Mouse (Mus musculus): ENCODE measurements at regions not wholly inside any gene's neighbourhood (a gene's known extent, or its start where the extent isn't known, plus 50 kb on each side); places are given as distances from the start of the nearest gene placed in this dataset.

DNA sequence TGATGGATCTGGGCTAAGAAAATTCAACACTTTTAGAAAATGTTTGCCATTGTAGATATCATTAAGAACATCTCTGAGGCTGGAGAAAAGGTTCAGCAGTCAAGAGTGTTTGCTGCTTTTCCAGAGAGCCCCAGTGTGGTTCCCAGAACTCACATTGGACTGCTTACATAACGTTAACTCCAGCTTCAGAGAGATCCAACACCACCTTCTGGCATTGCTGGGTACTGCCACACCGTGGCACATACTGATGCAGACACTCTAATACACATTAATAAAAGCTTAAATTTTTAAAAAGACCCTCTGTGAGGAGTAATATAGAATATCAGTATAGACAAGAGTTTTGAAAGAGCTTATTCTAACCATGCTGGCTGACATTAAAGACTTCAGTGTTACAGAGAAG lies 313.6 kb upstream of the Zic4 start:
- TF ChIP-seq GATA1 (IDR thresholded peaks at IDR 0.05; ENCODE audit: borderline replicate concordance, low read length) (no peak), GATA2 (IDR thresholded peaks at IDR 0.05; ENCODE audit: borderline replicate concordance, low read depth, low read length) (no peak), CTCF (IDR thresholded peaks at IDR 0.05; ENCODE audit: low read depth, low read length) (no peak), POLR2AphosphoS5 (IDR thresholded peaks at IDR 0.05; ENCODE audit: insufficient replicate concordance, low read depth, low read length) (no peak), TAL1 (conservative IDR thresholded peaks at IDR 0.05; ENCODE audit: low read depth, low read length) (no peak)

DNA sequence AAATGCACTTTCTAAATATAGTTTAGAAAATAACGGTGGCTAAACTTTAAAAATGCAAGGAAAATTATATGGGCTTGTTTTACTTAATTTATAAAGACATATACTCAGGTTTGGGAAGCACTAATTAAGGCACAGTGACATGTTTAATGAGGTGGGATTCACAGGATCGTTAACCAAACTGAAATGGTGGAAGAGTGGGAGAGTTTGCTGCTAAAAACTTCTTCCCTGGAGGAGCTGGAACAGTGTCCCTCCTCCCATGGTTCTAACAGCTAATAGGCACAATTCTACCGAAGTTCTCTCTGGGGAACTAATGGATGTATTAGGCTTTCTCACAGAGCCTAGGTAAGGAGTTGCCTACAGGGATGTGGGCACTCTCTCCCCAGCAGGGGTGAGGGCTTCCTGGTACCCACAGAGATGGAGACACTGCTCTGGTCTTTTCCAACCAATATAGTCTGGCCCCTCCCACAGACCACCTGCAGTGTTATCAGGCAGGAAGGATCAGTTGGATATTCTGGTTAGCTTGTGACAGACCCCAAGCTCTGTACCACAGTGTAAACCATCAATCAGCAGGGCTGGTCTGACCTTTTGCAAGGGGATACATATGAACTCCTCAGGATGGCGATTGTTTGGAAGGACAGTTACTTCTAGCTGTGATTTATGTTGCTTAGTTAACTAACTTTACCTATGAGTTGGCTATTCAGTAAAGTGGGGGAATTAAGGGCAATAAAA lies 309.0 kb upstream of the Zic4 start:
- ATAC-seq (ENCODE audit: extremely low read depth, insufficient number of reproducible peaks, low FRiP score, poor library complexity, severe bottlenecking): no peak
- no peak for DNase-seq (ENCODE audit: low spot score)
- Histone ChIP-seq H3K4me3 (ENCODE audit: low read depth, low read length) (no peak overlapping the region), H3K36me3 (replicated peaks) (no peaks in the 10 kb centered on the region), H3K27me3 (ENCODE audit: insufficient read depth, low read length) (no peaks in the 10 kb centered on the region), H3K9me3 (replicated peaks) (0 out of 2 replicates have a peak, but pooled peaks cover 3% of the 10 kb centered on the region), H3K4me1 (ENCODE audit: insufficient read depth, low read depth, low read length) (no peaks in the 10 kb centered on the region)
- no peak for TF ChIP-seq GATA1 (IDR thresholded peaks at IDR 0.05; ENCODE audit: borderline replicate concordance, low read length)
- no peak for TF ChIP-seq CTCF (IDR thresholded peaks at IDR 0.05; ENCODE audit: low read depth, low read length)

More for the DNA sequence above, 313.6 kb upstream of the Zic4 start:
- Histone ChIP-seq H3K27me3 (ENCODE audit: insufficient read depth, low read length) (no peaks in the 10 kb centered on the region), H3K36me3 (replicated peaks) (no peaks in the 10 kb centered on the region), H3K9me3 (replicated peaks) (no peaks in the 10 kb centered on the region), H3K4me3 (ENCODE audit: low read depth, low read length) (no peak overlapping the region), H3K4me1 (ENCODE audit: insufficient read depth, low read depth, low read length) (no peaks in the 10 kb centered on the region)
- no peak for DNase-seq (ENCODE audit: low spot score)
- no peak for ATAC-seq (ENCODE audit: extremely low read depth, insufficient number of reproducible peaks, low FRiP score, poor library complexity, severe bottlenecking)

DNA sequence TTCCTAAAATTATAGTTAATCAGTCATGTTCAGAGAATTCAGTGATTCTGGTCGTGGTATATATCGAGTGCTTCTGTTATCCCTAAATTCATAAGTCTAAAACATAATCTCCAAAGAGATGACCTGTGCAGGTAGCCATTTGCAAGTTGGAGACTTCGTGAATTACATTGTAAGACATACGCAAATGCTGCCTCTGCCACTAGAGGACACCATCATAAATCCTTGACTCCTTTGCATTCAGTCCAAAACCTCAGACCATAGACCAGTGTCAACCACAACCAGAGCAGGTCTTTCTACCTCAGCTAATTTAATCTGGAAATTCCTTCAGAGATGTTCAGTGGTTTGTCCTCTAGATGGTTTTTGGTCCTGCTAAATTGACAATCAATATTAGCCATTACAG lies 302.8 kb upstream of the Zic4 start:
- no peak overlapping the region for H3K4me3 ChIP-seq (ENCODE audit: low read depth, low read length)
- no peaks in the 10 kb centered on the region for H3K27me3 ChIP-seq (ENCODE audit: insufficient read depth, low read length)
- ATAC-seq (ENCODE audit: extremely low read depth, insufficient number of reproducible peaks, low FRiP score, poor library complexity, severe bottlenecking): no peak
- H3K9me3 ChIP-seq (replicated peaks): 0 out of 2 replicates have a peak, but pooled peaks cover 5% of the 10 kb centered on the region
- no peaks in the 10 kb centered on the region for H3K4me1 ChIP-seq (ENCODE audit: insufficient read depth, low read depth, low read length)
- no peaks in the 10 kb centered on the region for H3K36me3 ChIP-seq (replicated peaks)
- TF ChIP-seq CTCF (IDR thresholded peaks at IDR 0.05; ENCODE audit: low read depth, low read length): no peak
- no peak for TF ChIP-seq GATA1 (IDR thresholded peaks at IDR 0.05; ENCODE audit: borderline replicate concordance, low read length)
- TF ChIP-seq TAL1 (conservative IDR thresholded peaks at IDR 0.05; ENCODE audit: low read depth, low read length): no peak
- no peak for TF ChIP-seq POLR2AphosphoS5 (IDR thresholded peaks at IDR 0.05; ENCODE audit: insufficient replicate concordance, low read depth, low read length)
- TF ChIP-seq GATA2 (IDR thresholded peaks at IDR 0.05; ENCODE audit: borderline replicate concordance, low read depth, low read length): no peak
- no peak for DNase-seq (ENCODE audit: low spot score)

DNA sequence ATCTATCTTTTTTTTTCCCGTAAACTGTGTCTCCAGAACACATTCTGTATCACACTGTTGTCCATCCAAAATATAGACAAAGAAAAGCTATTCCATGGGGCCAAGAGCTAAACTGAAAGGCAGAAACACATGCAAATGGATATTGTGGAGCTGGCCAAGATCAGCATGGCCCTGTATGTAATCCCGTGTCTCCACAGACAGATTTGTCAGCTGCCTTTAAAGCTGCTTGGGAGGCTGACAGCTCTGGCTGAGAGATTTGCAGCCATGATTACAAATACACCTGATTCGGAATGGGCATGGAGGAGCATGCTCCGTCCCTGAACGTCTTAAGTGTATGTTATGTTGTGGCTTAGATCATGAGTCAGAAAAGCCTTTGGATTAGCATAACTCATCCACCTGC lies 292.7 kb upstream of the Zic4 start:
- ATAC-seq (ENCODE audit: extremely low read depth, insufficient number of reproducible peaks, low FRiP score, poor library complexity, severe bottlenecking) (no peak), DNase-seq (ENCODE audit: low spot score) (no peak)
- Histone ChIP-seq H3K27me3 (ENCODE audit: insufficient read depth, low read length) (no peaks in the 10 kb centered on the region), H3K9me3 (replicated peaks) (no peaks in the 10 kb centered on the region; the same call in 1 of the 2 replicates), H3K4me1 (ENCODE audit: insufficient read depth, low read depth, low read length) (no peaks in the 10 kb centered on the region), H3K36me3 (replicated peaks) (no peaks in the 10 kb centered on the region), H3K4me3 (ENCODE audit: low read depth, low read length) (no peak overlapping the region)
- no peak for TF ChIP-seq GATA2 (IDR thresholded peaks at IDR 0.05; ENCODE audit: borderline replicate concordance, low read depth, low read length)
- TF ChIP-seq GATA1 (IDR thresholded peaks at IDR 0.05; ENCODE audit: borderline replicate concordance, low read length): no peak
- no peak for TF ChIP-seq POLR2AphosphoS5 (IDR thresholded peaks at IDR 0.05; ENCODE audit: insufficient replicate concordance, low read depth, low read length)
- TF ChIP-seq CTCF (IDR thresholded peaks at IDR 0.05; ENCODE audit: low read depth, low read length): no peak
- no peak for TF ChIP-seq TAL1 (conservative IDR thresholded peaks at IDR 0.05; ENCODE audit: low read depth, low read length)

DNA sequence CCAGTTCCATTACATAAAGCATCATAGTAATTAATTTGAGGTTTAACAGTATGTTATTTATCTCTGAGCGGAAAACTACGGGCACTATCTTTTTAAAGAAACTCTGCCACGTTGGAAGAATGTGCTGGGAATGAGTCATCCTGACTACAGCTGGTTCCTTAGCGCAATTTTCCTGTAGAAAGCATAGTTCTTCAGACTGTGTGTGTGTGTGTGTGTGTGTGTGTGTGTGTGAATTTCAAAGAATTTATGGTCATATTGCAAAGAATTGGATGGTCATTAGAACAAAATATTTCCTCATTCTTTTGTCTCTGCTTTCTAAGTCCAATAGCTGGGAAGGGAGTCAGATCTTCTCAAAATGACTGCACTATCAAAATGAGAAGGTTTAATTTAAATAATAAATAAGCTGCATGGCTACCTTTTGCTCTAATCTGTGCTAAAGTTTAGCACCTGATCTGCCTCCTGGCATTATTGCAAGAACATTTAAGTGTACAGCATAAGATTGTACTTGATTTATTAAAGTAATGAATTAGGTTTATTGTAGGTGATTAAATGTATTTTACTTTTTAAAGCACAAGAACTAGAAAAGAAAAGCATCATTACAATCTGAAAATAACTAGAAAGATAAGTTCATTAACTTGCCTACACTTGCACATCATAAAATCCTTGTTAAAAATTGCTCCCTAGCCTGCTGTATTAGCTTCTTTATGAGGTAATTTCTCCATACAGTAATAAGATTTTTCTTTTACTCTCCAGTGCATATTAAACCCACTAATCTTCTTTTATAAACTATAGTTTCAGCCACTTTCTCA lies 288.6 kb upstream of the Zic4 start:
- no peak for TF ChIP-seq TAL1 (conservative IDR thresholded peaks at IDR 0.05; ENCODE audit: low read depth, low read length)
- TF ChIP-seq POLR2AphosphoS5 (IDR thresholded peaks at IDR 0.05; ENCODE audit: insufficient replicate concordance, low read depth, low read length): no peak
- no peak for TF ChIP-seq GATA2 (IDR thresholded peaks at IDR 0.05; ENCODE audit: borderline replicate concordance, low read depth, low read length)
- TF ChIP-seq CTCF (IDR thresholded peaks at IDR 0.05; ENCODE audit: low read depth, low read length): no peak
- TF ChIP-seq GATA1 (IDR thresholded peaks at IDR 0.05; ENCODE audit: borderline replicate concordance, low read length): no peak
- H3K9me3 ChIP-seq (replicated peaks): no peaks in the 10 kb centered on the region; the same call in 1 of the 2 replicates
- no peaks in the 10 kb centered on the region for H3K4me1 ChIP-seq (ENCODE audit: insufficient read depth, low read depth, low read length)
- no peaks in the 10 kb centered on the region for H3K36me3 ChIP-seq (replicated peaks)
- H3K4me3 ChIP-seq (ENCODE audit: low read depth, low read length): no peak overlapping the region
- ATAC-seq (ENCODE audit: extremely low read depth, insufficient number of reproducible peaks, low FRiP score, poor library complexity, severe bottlenecking): no peak
- DNase-seq (ENCODE audit: low spot score): no peak
- no peaks in the 10 kb centered on the region for H3K27me3 ChIP-seq (ENCODE audit: insufficient read depth, low read length)

DNA sequence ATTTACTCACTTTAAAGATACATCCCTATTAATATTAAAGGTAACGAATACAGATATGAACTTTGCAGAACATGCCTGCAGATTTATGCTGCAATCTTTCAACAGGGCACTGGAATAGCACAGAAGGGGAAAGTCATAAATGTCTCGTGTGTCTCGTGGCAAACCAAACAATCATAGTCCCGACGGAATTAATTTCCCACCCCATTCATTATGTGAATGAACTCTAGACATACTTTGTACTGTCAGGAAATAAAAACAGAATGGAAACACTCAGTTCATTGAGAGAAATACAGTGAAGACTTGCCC lies 288.1 kb upstream of the Zic4 start:
- no peaks in the 10 kb centered on the region for H3K36me3 ChIP-seq (replicated peaks)
- no peaks in the 10 kb centered on the region for H3K4me1 ChIP-seq (ENCODE audit: insufficient read depth, low read depth, low read length)
- no peak for ATAC-seq (ENCODE audit: extremely low read depth, insufficient number of reproducible peaks, low FRiP score, poor library complexity, severe bottlenecking)
- no peak for TF ChIP-seq GATA1 (IDR thresholded peaks at IDR 0.05; ENCODE audit: borderline replicate concordance, low read length)
- no peak for TF ChIP-seq CTCF (IDR thresholded peaks at IDR 0.05; ENCODE audit: low read depth, low read length)
- no peak for TF ChIP-seq POLR2AphosphoS5 (IDR thresholded peaks at IDR 0.05; ENCODE audit: insufficient replicate concordance, low read depth, low read length)
- TF ChIP-seq TAL1 (conservative IDR thresholded peaks at IDR 0.05; ENCODE audit: low read depth, low read length): no peak
- no peak overlapping the region for H3K4me3 ChIP-seq (ENCODE audit: low read depth, low read length)
- no peaks in the 10 kb centered on the region; the same call in 1 of the 2 replicates for H3K9me3 ChIP-seq (replicated peaks)
- no peaks in the 10 kb centered on the region for H3K27me3 ChIP-seq (ENCODE audit: insufficient read depth, low read length)
- no peak for DNase-seq (ENCODE audit: low spot score)
